Mouse (Mus musculus): ENCODE data around the gene Zfp763. TPM values are rescaled to one million over a fixed set of nuclear protein-coding genes. Genes with fewer than 3 reads are reported as not detected.

Gene Zfp763
- polyA plus RNA-seq, 1 experiment from 2014 or later, result 26.1 TPM

GRCm38 (mm10) chr17:32981361-32981760 lies 51.8 kb downstream of the Zfp763 start:
- Histone ChIP-seq H3K4me2 (no peak overlapping the region), H3K27ac (replicated peaks) (no peak overlapping the region), H3K27me3 (no peaks in the 10 kb centered on the region), H3K36me3 (peaks cover 36% of the 10 kb centered on the region), H3K4me1 (replicated peaks) (no peaks in the 10 kb centered on the region), H3K9me3 (no peaks in the 10 kb centered on the region), H3K4me3 (no peak overlapping the region), H3K9ac (no peak overlapping the region)
- ATAC-seq (ENCODE audit: low FRiP score, low read depth), result no peak
- WGBS, result 92% methylated on average over 4 of the region's 4 CpGs

Other genes with a start within 250 kb of the Zfp763 start
- 35.7 and 36.2 TPM in 2 replicates for gene Zfp871, start 245.1 kb downstream of the Zfp763 start, polyA plus RNA-seq (2015; fragmentation: Nextera tagmentation; extraction: Ambion mirVana)
- 47.0 and 50.7 TPM in 2 replicates for gene Zfp811, start 223.5 kb downstream of the Zfp763 start, polyA plus RNA-seq (2015; fragmentation: Nextera tagmentation; extraction: Ambion mirVana)
- 17.9 and 18.4 TPM in 2 replicates for gene Zfp799, start 203.1 kb downstream of the Zfp763 start, polyA plus RNA-seq (2015; fragmentation: Nextera tagmentation; extraction: Ambion mirVana)
- gene Zfp870, start 141.8 kb downstream of the Zfp763 start, polyA plus RNA-seq (2015; fragmentation: Nextera tagmentation; extraction: Ambion mirVana), result 7.3 and 7.9 TPM in 2 replicates
- not detected in 2 replicates for gene Cyp4f14, start 116.1 kb downstream of the Zfp763 start, polyA plus RNA-seq (2015; fragmentation: Nextera tagmentation; extraction: Ambion mirVana)
- 9.8 and 10.6 TPM in 2 replicates for gene Cyp4f13, start 86.0 kb downstream of the Zfp763 start, polyA plus RNA-seq (2015; fragmentation: Nextera tagmentation; extraction: Ambion mirVana)
- gene Zfp472, start 67.6 kb downstream of the Zfp763 start, polyA plus RNA-seq (2015; fragmentation: Nextera tagmentation; extraction: Ambion mirVana), result 7.5 and 8.2 TPM in 2 replicates
- gene Zfp952, start 40.3 kb downstream of the Zfp763 start, polyA plus RNA-seq (2015; fragmentation: Nextera tagmentation; extraction: Ambion mirVana), result 18.3 and 19.1 TPM in 2 replicates
- not detected in 2 replicates for gene 4921501E09Rik, start 34.7 kb upstream of the Zfp763 start, polyA plus RNA-seq (2015; fragmentation: Nextera tagmentation; extraction: Ambion mirVana)
- gene Zfp563, start 55.9 kb upstream of the Zfp763 start, polyA plus RNA-seq (2015; fragmentation: Nextera tagmentation; extraction: Ambion mirVana), result 19.1 and 23.9 TPM in 2 replicates
- gene Morc2b, start 106.3 kb upstream of the Zfp763 start, polyA plus RNA-seq (2015; fragmentation: Nextera tagmentation; extraction: Ambion mirVana), result 0.45 and 0.49 TPM in 2 replicates
- gene Olfr55, start 135.0 kb upstream of the Zfp763 start, polyA plus RNA-seq (2015; fragmentation: Nextera tagmentation; extraction: Ambion mirVana), result not detected in 2 replicates
- gene Olfr239, start 157.9 kb upstream of the Zfp763 start, polyA plus RNA-seq (2015; fragmentation: Nextera tagmentation; extraction: Ambion mirVana), result not detected in 2 replicates
- 0.04 TPM in 2 replicates for gene Olfr1564, start 188.3 kb upstream of the Zfp763 start, polyA plus RNA-seq (2015; fragmentation: Nextera tagmentation; extraction: Ambion mirVana)
- gene Zfp955a, start 221.7 kb upstream of the Zfp763 start, polyA plus RNA-seq (2015; fragmentation: Nextera tagmentation; extraction: Ambion mirVana), result 22.3 and 22.4 TPM in 2 replicates
- 0.03 and 0.05 TPM in 2 replicates for gene Olfr63, start 231.3 kb upstream of the Zfp763 start, polyA plus RNA-seq (2015; fragmentation: Nextera tagmentation; extraction: Ambion mirVana)